Mouse (Mus musculus): ENCODE results near the gene Cnih3. TPM values are rescaled to one million over a fixed set of nuclear protein-coding genes. Genes with fewer than 3 reads are reported as not detected.

The Cnih3 gene
- polyA plus RNA-seq, 1 experiment from 2014 or later = 0.27 TPM

- Histone ChIP-seq H3K36me3 (no peaks in the 10 kb centered on the region), H3K4me2 (no peak overlapping the region), H3K9ac (no peak overlapping the region), H3K4me1 (replicated peaks) (no peaks in the 10 kb centered on the region), H3K9me3 (replicated peaks) (peaks cover 10% of the 10 kb centered on the region), H3K4me3 (no peak overlapping the region), H3K27me3 (replicated peaks) (no peaks in the 10 kb centered on the region), H3K27ac (ENCODE audit: poor library complexity, severe bottlenecking) (no peak overlapping the region)
- no peak for ATAC-seq (ENCODE audit: insufficient number of reproducible peaks, low FRiP score)
- WGBS = 77% methylated on average over 8 of the region's 8 CpGs
These were observed 123.7 kb downstream of the Cnih3 start for GRCm38 (mm10) chr1:181476141-181476540.

GRCm38 (mm10) chr1:181476557-181476956 lies 124.1 kb downstream of the Cnih3 start:
- Histone ChIP-seq H3K27ac (ENCODE audit: poor library complexity, severe bottlenecking) (no peak overlapping the region), H3K27me3 (replicated peaks) (no peaks in the 10 kb centered on the region)

DNA sequence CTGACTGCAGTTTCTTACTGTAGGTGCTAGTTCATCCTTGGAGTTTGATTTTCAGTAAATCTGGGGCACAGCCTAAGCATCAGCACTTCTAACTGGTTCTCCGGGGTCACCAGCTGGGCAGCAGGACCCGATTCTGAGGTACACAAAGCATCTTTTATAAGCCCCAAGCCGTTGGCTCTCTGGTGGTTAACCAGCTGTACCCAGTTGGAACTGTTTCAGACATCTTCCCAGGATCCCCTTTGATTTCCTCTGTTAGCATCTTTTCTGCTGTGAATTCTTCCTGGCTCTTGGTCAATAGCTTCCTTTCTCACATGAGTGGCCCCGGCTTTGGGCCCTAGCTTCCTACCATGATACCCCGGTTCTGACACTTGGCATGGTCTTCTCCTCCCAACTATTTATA lies 132.3 kb downstream of the Cnih3 start:
- no peak overlapping the region for H3K4me2 ChIP-seq
- no peak overlapping the region for H3K4me3 ChIP-seq
- H3K36me3 ChIP-seq = no peaks in the 10 kb centered on the region
- H3K27me3 ChIP-seq (replicated peaks) = no peaks in the 10 kb centered on the region
- H3K4me1 ChIP-seq (replicated peaks) = no peaks in the 10 kb centered on the region
- no peaks in the 10 kb centered on the region for H3K9me3 ChIP-seq (replicated peaks)
- WGBS = 80% methylated on average over 5 of the region's 5 CpGs
- H3K9ac ChIP-seq = no peak overlapping the region
- ATAC-seq (ENCODE audit: insufficient number of reproducible peaks, low FRiP score) = no peak
- no peak overlapping the region for H3K27ac ChIP-seq (ENCODE audit: poor library complexity, severe bottlenecking)

More at GRCm38 (mm10) chr1:181476557-181476956, 124.1 kb downstream of the Cnih3 start:
- no peaks in the 10 kb centered on the region for H3K4me1 ChIP-seq (replicated peaks)
- no peak overlapping the region for H3K9ac ChIP-seq
- H3K9me3 ChIP-seq (replicated peaks) = peaks cover 7% of the 10 kb centered on the region
- no peak overlapping the region for H3K4me3 ChIP-seq
- 69% methylated on average over 6 of the region's 6 CpGs for WGBS
- no peaks in the 10 kb centered on the region for H3K36me3 ChIP-seq
- no peak overlapping the region for H3K4me2 ChIP-seq
- no peak for ATAC-seq (ENCODE audit: insufficient number of reproducible peaks, low FRiP score)

- Histone ChIP-seq H3K27ac (ENCODE audit: poor library complexity, severe bottlenecking) (no peak overlapping the region), H3K4me1 (replicated peaks) (no peaks in the 10 kb centered on the region; the same call in 1 of the 2 replicates), H3K9me3 (replicated peaks) (no peaks in the 10 kb centered on the region), H3K4me3 (no peak overlapping the region), H3K27me3 (replicated peaks) (no peaks in the 10 kb centered on the region), H3K4me2 (no peak overlapping the region), H3K9ac (no peak overlapping the region), H3K36me3 (no peaks in the 10 kb centered on the region)
- WGBS = 82% methylated on average over 2 of the region's 2 CpGs
- ATAC-seq (ENCODE audit: insufficient number of reproducible peaks, low FRiP score) = no peak
These were observed 151.0 kb downstream of the Cnih3 start for GRCm38 (mm10) chr1:181503471-181503870.

DNA sequence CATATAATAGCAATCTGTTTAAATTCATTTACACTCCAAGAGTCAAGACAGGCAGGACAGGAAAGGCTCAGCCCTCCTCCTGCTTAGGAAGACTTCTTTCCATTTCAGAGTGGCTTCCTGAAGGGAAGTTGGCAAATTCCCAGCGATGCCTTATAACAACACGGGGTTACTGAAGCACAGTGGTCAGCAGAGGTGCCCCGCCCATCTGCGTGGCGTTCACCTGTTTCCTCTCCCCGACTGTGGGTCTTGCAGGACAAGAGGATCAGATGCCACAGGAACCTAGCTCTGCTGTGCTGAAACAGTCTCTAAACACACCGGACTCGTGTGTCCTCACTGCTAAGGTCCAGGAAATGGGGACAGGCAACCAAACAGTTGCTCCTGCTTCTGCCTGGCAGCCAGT lies 152.9 kb downstream of the Cnih3 start:
- peak overlapping the region; percentile 66; the same call in 1 of the 2 replicates for H3K27ac ChIP-seq (ENCODE audit: poor library complexity, severe bottlenecking)
- H3K4me1 ChIP-seq (replicated peaks) = no peaks in the 10 kb centered on the region; the same call in 1 of the 2 replicates
- no peak overlapping the region for H3K4me2 ChIP-seq
- peak; percentile 68 for ATAC-seq (ENCODE audit: insufficient number of reproducible peaks, low FRiP score)
- no peak overlapping the region for H3K9ac ChIP-seq
- no peaks in the 10 kb centered on the region for H3K27me3 ChIP-seq (replicated peaks)
- H3K4me3 ChIP-seq = no peak overlapping the region
- H3K36me3 ChIP-seq = no peaks in the 10 kb centered on the region
- no peaks in the 10 kb centered on the region for H3K9me3 ChIP-seq (replicated peaks)
- WGBS = 49% methylated on average over 8 of the region's 8 CpGs

Other genes starting within 250 kb of the Cnih3 start
- 21.4 and 22.6 TPM in 2 replicates for gene Nvl, start 208.4 kb upstream of the Cnih3 start, polyA plus RNA-seq (2016; fragmentation: Nextera tagmentation; extraction: Ambion mirVana)
- gene Cnih4, start 207.9 kb upstream of the Cnih3 start, polyA plus RNA-seq (2016; fragmentation: Nextera tagmentation; extraction: Ambion mirVana) = 128 and 130 TPM in 2 replicates
- gene Wdr26, start 140.6 kb upstream of the Cnih3 start, polyA plus RNA-seq (2016; fragmentation: Nextera tagmentation; extraction: Ambion mirVana) = 35.2 and 37.9 TPM in 2 replicates
- gene Ccdc121, start 158.8 kb downstream of the Cnih3 start, polyA plus RNA-seq (2016; fragmentation: Nextera tagmentation; extraction: Ambion mirVana) = 0.30 and 0.31 TPM in 2 replicates
- gene Dnah14, start 223.9 kb downstream of the Cnih3 start, polyA plus RNA-seq (2016; fragmentation: Nextera tagmentation; extraction: Ambion mirVana) = 1.4 and 1.8 TPM in 2 replicates